Mouse (Mus musculus) cerebellum, adult 11-12 months (tissue): Measurements from ENCODE around the gene Itgb1.

Source experiments
- DNase-seq: peaks from one replicate; pipeline ENCODE4 v3.0.0; 2022

Gene Itgb1

DNA sequence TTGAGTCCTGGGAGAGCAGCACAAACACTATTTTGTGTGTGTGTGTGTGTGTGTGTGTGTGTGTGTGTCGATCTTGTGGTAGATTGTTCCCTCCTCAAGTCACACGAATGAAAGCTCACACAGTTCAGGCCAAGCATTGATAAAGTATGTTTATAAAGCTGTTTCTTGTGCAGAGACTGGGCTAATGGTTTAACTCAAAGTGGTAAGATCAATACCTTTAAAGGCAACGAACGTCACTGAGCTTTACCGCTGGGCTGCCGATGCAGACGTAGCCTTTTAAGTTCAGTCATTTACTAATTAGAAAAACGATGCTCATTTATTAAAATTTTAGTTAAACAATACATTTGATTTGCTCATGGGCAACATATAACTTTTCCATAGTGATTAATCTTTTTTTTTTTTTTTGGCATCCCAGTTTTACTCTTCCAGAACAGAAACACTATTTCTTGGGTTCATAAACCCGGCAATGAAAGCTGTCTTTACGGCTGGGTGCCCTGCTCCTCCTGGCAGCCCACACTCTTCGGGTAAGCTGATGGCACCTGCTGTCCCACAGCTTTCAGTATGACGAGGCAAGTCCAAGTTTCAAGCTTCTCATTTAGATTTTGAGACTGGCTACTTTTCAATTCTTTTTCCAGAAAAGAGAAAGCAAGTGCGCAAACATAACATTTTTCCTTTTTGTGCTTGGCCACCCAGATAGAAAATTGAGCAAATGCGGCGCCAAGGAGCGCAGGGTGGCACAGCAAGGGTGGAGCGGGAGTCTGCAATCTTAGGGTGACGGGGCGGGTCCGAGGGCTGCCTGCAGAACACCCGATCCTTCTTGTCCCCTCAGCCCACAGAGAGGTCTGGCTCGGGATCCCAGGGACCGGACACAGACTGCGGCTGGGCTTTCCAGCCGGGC lies 596 bp upstream of the Itgb1 start:
- DNase-seq = no peak

DNA sequence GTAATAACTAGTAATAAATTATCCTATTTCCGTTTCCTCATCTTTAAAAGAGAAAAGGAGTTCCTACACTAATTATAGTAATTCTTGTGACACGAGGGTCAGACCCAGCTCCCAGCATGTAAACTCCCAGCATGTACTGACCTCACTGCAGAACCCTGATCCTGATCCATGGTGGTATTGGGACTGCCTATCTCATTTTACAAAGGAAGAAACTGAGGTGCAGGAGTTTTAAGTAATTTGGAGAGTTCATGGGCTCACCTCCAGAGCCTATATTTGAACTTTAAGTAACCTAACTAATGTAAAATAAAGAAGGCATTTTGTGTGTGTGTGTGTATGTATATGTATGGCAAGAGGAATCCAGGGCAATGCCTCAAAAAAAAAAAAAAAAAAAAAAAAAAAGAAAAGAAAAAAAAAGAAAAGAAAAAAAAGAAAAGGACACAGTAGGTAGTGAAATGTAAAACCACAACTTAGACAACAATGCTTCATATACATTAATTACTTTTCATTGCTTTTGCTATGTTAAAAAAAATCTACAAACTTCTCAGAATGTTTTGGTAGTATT lies 1.1 kb downstream of the Itgb1 start:
- no peak for DNase-seq

DNA sequence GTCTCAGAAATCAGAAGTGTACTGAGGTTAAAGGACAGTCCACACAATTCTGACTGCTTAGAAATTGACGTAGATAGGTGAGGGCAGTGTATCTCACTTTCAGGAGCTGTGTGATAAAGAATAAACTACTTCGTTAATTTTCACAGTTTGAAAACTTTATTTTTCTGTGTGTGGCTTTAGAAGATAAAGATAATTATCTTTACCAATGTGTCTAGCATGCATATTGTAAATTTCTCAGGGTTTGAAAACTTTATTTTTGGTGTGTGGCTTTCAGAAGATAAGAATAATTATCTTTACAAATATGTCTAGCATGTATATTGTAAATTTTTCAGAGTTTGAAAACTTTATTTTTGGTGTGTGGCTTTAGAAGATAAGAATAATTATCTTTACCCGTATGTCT lies 3.2 kb downstream of the Itgb1 start:
- DNase-seq = no peak

- no peak for DNase-seq
These were observed 4.6 kb downstream of the Itgb1 start for GRCm38 (mm10) chr8:128690056-128690455.

DNA sequence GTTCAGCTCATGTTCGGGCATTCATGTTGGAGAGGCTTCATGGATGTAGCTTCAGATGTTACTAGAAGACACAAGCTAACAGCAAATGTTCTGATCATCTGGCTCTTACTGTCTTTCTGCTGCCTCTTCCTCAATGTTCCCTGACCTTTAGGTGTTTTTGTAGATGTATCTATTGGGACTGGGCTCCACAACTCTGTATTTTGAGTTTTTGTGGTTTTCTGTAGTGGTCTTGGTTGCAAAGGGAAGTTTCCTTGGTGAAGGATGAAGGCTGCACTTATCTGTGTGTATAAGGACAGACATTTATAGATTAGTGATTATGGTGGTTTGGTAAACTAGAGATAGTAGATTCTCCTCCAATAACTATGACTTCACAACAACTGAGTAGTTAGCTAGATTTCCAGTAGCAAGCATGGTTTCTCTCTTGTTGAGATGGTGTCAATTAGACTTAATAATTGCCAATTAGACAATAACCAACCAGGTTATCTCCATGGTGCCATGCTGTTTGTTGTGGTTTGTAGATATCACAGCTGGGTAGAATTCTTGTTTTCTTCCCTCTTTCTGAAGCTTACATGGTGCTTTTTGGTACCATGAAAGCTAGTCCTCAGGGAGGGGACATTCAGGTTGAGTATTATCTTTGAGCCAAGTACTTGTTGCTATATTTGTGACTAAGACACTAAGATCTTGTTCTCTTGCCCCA lies 11.4 kb downstream of the Itgb1 start:
- DNase-seq = no peak

DNA sequence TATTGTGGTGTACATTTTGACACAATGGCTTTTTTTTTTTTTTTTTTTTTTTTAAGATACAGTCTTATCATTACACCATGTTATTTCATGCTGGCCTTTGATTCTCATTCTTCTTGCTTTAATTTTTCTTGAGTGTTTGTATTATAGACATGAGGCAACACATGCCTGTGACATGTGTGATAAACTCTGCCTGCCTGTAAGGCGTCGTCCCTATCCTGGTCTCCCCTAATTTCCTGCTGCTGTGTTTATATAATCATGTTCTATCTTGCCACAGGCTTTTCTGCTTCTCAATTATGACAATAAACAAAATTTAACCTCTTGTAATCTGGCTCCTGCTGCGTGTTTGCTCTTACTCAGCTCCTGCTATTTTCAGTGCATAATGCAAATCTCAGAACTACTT lies 12.5 kb downstream of the Itgb1 start:
- DNase-seq = no peak

- no peak for DNase-seq
These were observed 18.9 kb downstream of the Itgb1 start for GRCm38 (mm10) chr8:128704376-128704775.

- no peak for DNase-seq
These were observed 19.4 kb downstream of the Itgb1 start for GRCm38 (mm10) chr8:128704836-128705235.

DNA sequence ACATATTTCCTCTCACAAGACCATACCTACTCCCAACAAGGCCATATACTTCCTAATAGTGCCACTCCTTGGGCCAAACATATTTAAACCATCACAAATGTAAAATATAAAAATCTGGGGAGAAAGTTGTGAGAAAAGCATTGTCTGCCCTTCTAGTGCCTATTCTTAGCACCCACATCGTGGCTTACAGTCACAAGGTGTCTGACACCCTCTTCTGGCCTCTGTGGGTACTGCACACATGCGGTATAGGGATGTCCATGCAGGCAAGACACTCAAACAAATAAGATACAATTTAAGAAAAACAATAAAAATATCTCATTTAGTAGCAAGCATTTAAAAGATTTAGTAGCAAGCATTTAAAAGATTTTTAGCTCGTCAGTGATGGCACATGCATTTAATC lies 23.8 kb downstream of the Itgb1 start:
- DNase-seq = peak; percentile 43

DNA sequence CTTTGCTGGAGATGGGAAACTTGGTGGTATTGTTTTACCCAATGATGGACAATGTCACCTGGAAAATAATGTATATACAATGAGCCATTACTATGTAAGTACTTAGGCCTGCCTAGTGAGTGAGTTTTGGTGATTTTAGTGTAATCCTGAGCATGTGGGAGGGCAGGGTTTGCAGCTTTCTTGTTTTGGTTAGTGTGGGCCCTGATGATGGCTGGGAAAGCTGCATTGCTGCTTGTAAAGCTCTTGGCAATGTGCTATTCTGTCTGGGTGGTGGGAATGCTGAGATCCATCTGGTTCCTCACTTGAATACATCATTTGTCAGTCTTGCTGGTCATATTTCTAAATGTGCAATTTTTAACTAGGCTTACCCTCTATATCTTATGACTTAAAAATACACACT lies 30.7 kb downstream of the Itgb1 start:
- DNase-seq = no peak

DNA sequence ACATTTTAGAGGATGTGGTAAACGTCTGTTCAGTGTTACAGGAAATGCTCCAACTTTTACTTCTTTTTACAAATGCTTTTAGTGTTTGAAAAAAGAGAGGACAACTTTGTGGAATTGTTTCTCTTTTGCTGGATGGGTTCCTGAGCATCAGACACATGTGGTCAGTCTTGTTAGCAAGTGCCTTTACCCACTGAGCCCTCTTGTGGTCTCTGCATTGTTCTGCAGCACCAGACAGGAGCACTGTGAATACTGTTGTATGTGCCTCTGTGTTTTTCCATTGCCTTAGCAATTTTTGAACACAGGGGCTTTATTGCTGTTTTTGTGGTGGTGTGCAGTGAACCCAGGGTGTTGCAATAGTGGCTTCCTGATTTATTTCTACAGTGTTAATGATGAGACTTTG lies 39.4 kb downstream of the Itgb1 start:
- DNase-seq = no peak

DNA sequence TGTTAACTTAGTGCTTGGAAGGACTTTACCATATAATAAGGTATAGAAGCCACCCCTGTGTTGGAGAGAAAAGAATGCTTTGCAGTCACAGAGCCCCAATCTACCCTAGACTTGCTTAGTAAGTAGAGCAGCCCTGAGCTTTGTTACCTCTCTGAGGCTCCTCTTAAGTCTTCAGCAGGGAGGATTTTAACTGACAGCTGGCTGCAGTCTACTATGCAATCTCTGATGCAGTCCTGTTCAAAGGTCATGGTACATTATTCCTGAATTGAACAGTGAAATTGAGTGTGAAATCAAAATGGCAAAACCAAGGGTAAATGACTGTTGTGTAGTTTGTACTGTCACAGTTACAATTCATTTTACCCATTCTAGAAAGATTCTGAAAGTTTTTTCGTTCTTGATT lies 41.8 kb downstream of the Itgb1 start:
- no peak for DNase-seq

GRCm38 (mm10) chr8:128732254-128732653 lies 46.8 kb downstream of the Itgb1 start:
- DNase-seq = no peak

DNA sequence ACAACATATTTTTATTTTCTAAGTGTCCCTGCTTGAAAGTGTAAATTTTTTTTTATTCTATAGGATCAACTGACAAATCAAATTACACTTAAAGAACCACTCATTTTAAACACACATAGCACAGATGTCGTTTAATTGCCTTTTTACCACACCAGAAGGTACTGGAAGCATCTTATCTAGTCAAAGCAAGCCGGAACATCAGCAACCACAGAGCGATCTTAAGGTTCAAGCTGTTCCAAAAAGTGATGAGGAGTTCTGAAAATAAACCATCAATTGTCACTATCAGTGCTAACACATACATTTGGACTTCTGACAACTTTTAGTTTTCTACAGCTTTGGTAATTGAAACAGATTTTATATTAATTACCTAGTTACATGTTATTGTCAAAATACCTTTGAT lies 48.7 kb downstream of the Itgb1 start:
- DNase-seq = no peak

DNA sequence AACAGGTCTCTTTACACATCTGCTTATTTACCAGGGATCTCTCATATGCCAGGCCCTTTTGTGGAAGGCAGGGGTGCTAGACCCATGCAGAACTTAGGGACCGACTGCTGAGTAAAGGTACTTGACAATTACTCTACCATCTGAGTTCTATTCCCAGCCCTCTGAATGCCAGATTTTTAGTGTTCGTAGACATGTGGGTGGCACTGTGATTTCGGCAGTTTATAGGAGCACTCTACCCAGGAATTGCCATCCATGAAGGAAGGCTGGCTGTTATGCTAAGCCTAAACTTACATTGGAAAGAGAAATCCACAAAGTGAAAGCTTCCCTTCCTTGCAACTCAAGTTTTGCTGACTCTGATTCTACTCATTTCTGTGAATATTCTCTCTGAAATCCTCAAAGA lies 50.2 kb downstream of the Itgb1 start:
- DNase-seq = no peak
